Mouse (Mus musculus) frontal cortex, adult (tissue): ENCODE measurements around the gene Zfp950.
"Not testable (repeated sequence)": the region's sequence is repeated elsewhere in the genome, so short reads cannot be mapped to it uniquely, and the experiment has no call there.

Source experiments
- ATAC-seq: cut with Nextera tagmentation; 2 replicates; pipeline ENCODE4 v1.9.2; 2017; ENCODE audit warnings: mild to moderate bottlenecking, moderate library complexity, mixed read lengths; ENCODE audit not compliant: low TSS enrichment

The Zfp950 gene

GRCm38 (mm10) chr19:61140342-61141206 is at the start of gene Zfp950:
TSS of gene Zfp950 (minus strand) at chr19:61140840.
- ATAC-seq, result peak; percentile 100

GRCm38 (mm10) chr19:61183590-61183989 is 43.0 kb upstream of the Zfp950 start, which contains the start of gene Gm6020:
TSS of gene Gm6020 (plus strand) at chr19:61183890.
- ATAC-seq, result not testable (repeated sequence)

- no peak for ATAC-seq
Observed at GRCm38 (mm10) chr19:61175756-61176324, 35.2 kb upstream of the Zfp950 start, which contains the start of gene Gm7102. TSS of gene Gm7102 (minus strand) at chr19:61176309.

- peak; percentile 96 for ATAC-seq
Observed at GRCm38 (mm10) chr19:61151701-61152420, 11.2 kb upstream of the Zfp950 start.

- peak; percentile 59 for ATAC-seq
Observed at GRCm38 (mm10) chr19:61151372-61151700, 10.7 kb upstream of the Zfp950 start.

- no peak for ATAC-seq
Observed at GRCm38 (mm10) chr19:61141299-61141698, 659 bp upstream of the Zfp950 start.

- no peak for ATAC-seq
Observed at GRCm38 (mm10) chr19:61138655-61139054, 2.0 kb downstream of the Zfp950 start.

GRCm38 (mm10) chr19:61131096-61131495 is 9.5 kb downstream of the Zfp950 start:
- no peak for ATAC-seq

- ATAC-seq, result no peak
Observed at GRCm38 (mm10) chr19:61110184-61110583, 30.5 kb downstream of the Zfp950 start.

GRCm38 (mm10) chr19:61097764-61098163 is 42.9 kb downstream of the Zfp950 start:
- ATAC-seq, result no peak

- ATAC-seq, result no peak
Observed at GRCm38 (mm10) chr19:61096776-61097175, 43.9 kb downstream of the Zfp950 start.

- no peak for ATAC-seq
Observed at GRCm38 (mm10) chr19:61090541-61090940, 50.1 kb downstream of the Zfp950 start.

- ATAC-seq, result no peak
Observed at GRCm38 (mm10) chr19:61089001-61089400, 51.6 kb downstream of the Zfp950 start.

GRCm38 (mm10) chr19:61087781-61088180 is 52.9 kb downstream of the Zfp950 start:
- no peak for ATAC-seq

GRCm38 (mm10) chr19:61085217-61085616 is 55.4 kb downstream of the Zfp950 start:
- no peak for ATAC-seq

- ATAC-seq, result peak; percentile 94
Observed at GRCm38 (mm10) chr19:61084149-61084940, 56.3 kb downstream of the Zfp950 start.

GRCm38 (mm10) chr19:61083006-61083405 is 57.6 kb downstream of the Zfp950 start:
- no peak for ATAC-seq

GRCm38 (mm10) chr19:61080251-61080749 is 60.3 kb downstream of the Zfp950 start:
- ATAC-seq, result no peak

- ATAC-seq, result no peak
Observed at GRCm38 (mm10) chr19:61078622-61079021, 62.0 kb downstream of the Zfp950 start.

- no peak for ATAC-seq
Observed at GRCm38 (mm10) chr19:61065011-61065410, 75.6 kb downstream of the Zfp950 start.

- no peak for ATAC-seq
Observed at GRCm38 (mm10) chr19:61064386-61064785, 76.3 kb downstream of the Zfp950 start.
